Mouse (Mus musculus): ENCODE measurements around the gene Stra6l. TPM values are rescaled to one million over a fixed set of nuclear protein-coding genes. Genes with fewer than 3 reads are reported as not detected.
A peak's percentile ranks its signal among the peaks of the same experiment; 100 is the strongest.

Stra6l gene
- polyA plus RNA-seq, 1 experiment from 2014 or later = 6.1 TPM

GRCm38 (mm10) chr4:45867416-45867815 lies 19.0 kb downstream of the Stra6l start:
- no peaks in the 10 kb centered on the region for H3K36me3 ChIP-seq (ENCODE audit: inconsistent target)
- no peaks in the 10 kb centered on the region for H3K79me2 ChIP-seq (ENCODE audit: inconsistent target)
- no peak overlapping the region for H3K4me3 ChIP-seq (ENCODE audit: inconsistent target)
- no peak overlapping the region for H3K27ac ChIP-seq
- WGBS (ENCODE audit: missing documents) = 99% methylated on average over 8 of the region's 8 CpGs

- Histone ChIP-seq H3K4me3 (ENCODE audit: inconsistent target) (no peak overlapping the region), H3K79me2 (ENCODE audit: inconsistent target) (no peaks in the 10 kb centered on the region), H3K36me3 (ENCODE audit: inconsistent target) (no peaks in the 10 kb centered on the region), H3K27ac (no peak overlapping the region)
- WGBS (ENCODE audit: missing documents) = 70% methylated on average over 24 of the region's 24 CpGs
Observed at GRCm38 (mm10) chr4:45869021-45869815, 20.8 kb downstream of the Stra6l start.

- WGBS (ENCODE audit: missing documents) = 90% methylated on average over 2 of the region's 2 CpGs
- no peaks in the 10 kb centered on the region; the same call in 1 of the 2 replicates for H3K36me3 ChIP-seq (ENCODE audit: inconsistent target)
- no peaks in the 10 kb centered on the region for H3K79me2 ChIP-seq (ENCODE audit: inconsistent target)
- H3K4me3 ChIP-seq (ENCODE audit: inconsistent target) = no peak overlapping the region
- no peak overlapping the region for H3K27ac ChIP-seq
Observed at GRCm38 (mm10) chr4:45872147-45872546, 23.7 kb downstream of the Stra6l start.

GRCm38 (mm10) chr4:45878929-45879328 lies 30.5 kb downstream of the Stra6l start:
- WGBS (ENCODE audit: missing documents) = 48% methylated on average over 5 of the region's 5 CpGs
- no peak overlapping the region for H3K4me3 ChIP-seq (ENCODE audit: inconsistent target)
- H3K27ac ChIP-seq = no peak overlapping the region
- H3K36me3 ChIP-seq (ENCODE audit: inconsistent target) = no peaks in the 10 kb centered on the region; the same call in 1 of the 2 replicates
- no peaks in the 10 kb centered on the region for H3K79me2 ChIP-seq (ENCODE audit: inconsistent target)

- H3K79me2 ChIP-seq (ENCODE audit: inconsistent target) = no peaks in the 10 kb centered on the region
- H3K27ac ChIP-seq = no peak overlapping the region
- H3K4me3 ChIP-seq (ENCODE audit: inconsistent target) = no peak overlapping the region
- no peaks in the 10 kb centered on the region for H3K36me3 ChIP-seq (ENCODE audit: inconsistent target)
- WGBS (ENCODE audit: missing documents) = 58% methylated on average over 9 of the region's 9 CpGs
Observed at GRCm38 (mm10) chr4:45882521-45882920, 34.1 kb downstream of the Stra6l start.

- 34% methylated on average over 15 of the region's 16 CpGs for WGBS (ENCODE audit: missing documents)
- H3K27ac ChIP-seq = no peak overlapping the region
- H3K36me3 ChIP-seq (ENCODE audit: inconsistent target) = no peaks in the 10 kb centered on the region
- H3K4me3 ChIP-seq (ENCODE audit: inconsistent target) = no peak overlapping the region
- H3K79me2 ChIP-seq (ENCODE audit: inconsistent target) = no peaks in the 10 kb centered on the region
Observed at GRCm38 (mm10) chr4:45883250-45883649, 34.8 kb downstream of the Stra6l start.

GRCm38 (mm10) chr4:45889487-45889886 lies 41.0 kb downstream of the Stra6l start:
- 22% methylated on average over 6 of the region's 6 CpGs for WGBS (ENCODE audit: missing documents)
- no peaks in the 10 kb centered on the region for H3K79me2 ChIP-seq (ENCODE audit: inconsistent target)
- H3K4me3 ChIP-seq (ENCODE audit: inconsistent target) = no peak overlapping the region
- H3K27ac ChIP-seq = peak overlapping the region; percentile 55
- no peaks in the 10 kb centered on the region for H3K36me3 ChIP-seq (ENCODE audit: inconsistent target)

- WGBS (ENCODE audit: missing documents) = 16% methylated on average over 19 of the region's 19 CpGs
- Histone ChIP-seq H3K79me2 (ENCODE audit: inconsistent target) (no peaks in the 10 kb centered on the region), H3K4me3 (ENCODE audit: inconsistent target) (no peak within 1 kb of the TSS), H3K27ac (peak within 1 kb of the TSS; percentile 55), H3K36me3 (ENCODE audit: inconsistent target) (no peaks in the 10 kb centered on the region)
Observed at GRCm38 (mm10) chr4:45890066-45890761, 41.8 kb downstream of the Stra6l start, which contains the start of gene Ccdc180. Ccdc180 (plus strand) TSS chr4:45890303.

- Histone ChIP-seq H3K27ac (no peak overlapping the region), H3K79me2 (ENCODE audit: inconsistent target) (no peaks in the 10 kb centered on the region), H3K4me3 (ENCODE audit: inconsistent target) (no peak overlapping the region), H3K36me3 (ENCODE audit: inconsistent target) (no peaks in the 10 kb centered on the region)
- WGBS (ENCODE audit: missing documents) = 55% methylated on average over 16 of the region's 16 CpGs
Observed at GRCm38 (mm10) chr4:45896425-45897081, 48.1 kb downstream of the Stra6l start.

- 14% methylated on average over 5 of the region's 5 CpGs for WGBS (ENCODE audit: missing documents)
- Histone ChIP-seq H3K36me3 (ENCODE audit: inconsistent target) (no peaks in the 10 kb centered on the region), H3K4me3 (ENCODE audit: inconsistent target) (no peak overlapping the region)
Observed at GRCm38 (mm10) chr4:45898413-45898812, 49.9 kb downstream of the Stra6l start.

GRCm38 (mm10) chr4:45909256-45909655 lies 60.8 kb downstream of the Stra6l start:
- Histone ChIP-seq H3K79me2 (ENCODE audit: inconsistent target) (no peaks in the 10 kb centered on the region), H3K27ac (no peak overlapping the region), H3K36me3 (ENCODE audit: inconsistent target) (no peaks in the 10 kb centered on the region), H3K4me3 (ENCODE audit: inconsistent target) (no peak overlapping the region)
- WGBS (ENCODE audit: missing documents) = 92% methylated on average over 13 of the region's 13 CpGs

More at GRCm38 (mm10) chr4:45898413-45898812, 49.9 kb downstream of the Stra6l start:
- H3K79me2 ChIP-seq (ENCODE audit: inconsistent target) = no peaks in the 10 kb centered on the region
- no peak overlapping the region for H3K27ac ChIP-seq

GRCm38 (mm10) chr4:45909924-45910323 lies 61.5 kb downstream of the Stra6l start:
- Histone ChIP-seq H3K4me3 (ENCODE audit: inconsistent target) (no peak overlapping the region), H3K27ac (no peak overlapping the region), H3K79me2 (ENCODE audit: inconsistent target) (no peaks in the 10 kb centered on the region), H3K36me3 (ENCODE audit: inconsistent target) (no peaks in the 10 kb centered on the region)
- WGBS (ENCODE audit: missing documents) = 75% methylated on average over 4 of the region's 4 CpGs

- WGBS (ENCODE audit: missing documents) = 86% methylated on average over 5 of the region's 5 CpGs
- Histone ChIP-seq H3K4me3 (ENCODE audit: inconsistent target) (no peak overlapping the region), H3K27ac (no peak overlapping the region), H3K79me2 (ENCODE audit: inconsistent target) (no peaks in the 10 kb centered on the region), H3K36me3 (ENCODE audit: inconsistent target) (no peaks in the 10 kb centered on the region)
Observed at GRCm38 (mm10) chr4:45911256-45911655, 62.8 kb downstream of the Stra6l start.

- no peaks in the 10 kb centered on the region for H3K79me2 ChIP-seq (ENCODE audit: inconsistent target)
- H3K27ac ChIP-seq = no peak overlapping the region
- H3K36me3 ChIP-seq (ENCODE audit: inconsistent target) = no peaks in the 10 kb centered on the region
- WGBS (ENCODE audit: missing documents) = 87% methylated on average over 2 of the region's 4 CpGs
- no peak overlapping the region for H3K4me3 ChIP-seq (ENCODE audit: inconsistent target)
Observed at GRCm38 (mm10) chr4:45911876-45912275, 63.4 kb downstream of the Stra6l start.

GRCm38 (mm10) chr4:45917091-45917490 lies 68.6 kb downstream of the Stra6l start:
- no peaks in the 10 kb centered on the region for H3K79me2 ChIP-seq (ENCODE audit: inconsistent target)
- H3K27ac ChIP-seq = no peak overlapping the region
- WGBS (ENCODE audit: missing documents) = 90% methylated on average over 7 of the region's 7 CpGs
- no peak overlapping the region for H3K4me3 ChIP-seq (ENCODE audit: inconsistent target)
- H3K36me3 ChIP-seq (ENCODE audit: inconsistent target) = no peaks in the 10 kb centered on the region

Data from macrophage (primary cell).